Mouse (Mus musculus): ENCODE measurements around the gene Fbxo46.

DNA sequence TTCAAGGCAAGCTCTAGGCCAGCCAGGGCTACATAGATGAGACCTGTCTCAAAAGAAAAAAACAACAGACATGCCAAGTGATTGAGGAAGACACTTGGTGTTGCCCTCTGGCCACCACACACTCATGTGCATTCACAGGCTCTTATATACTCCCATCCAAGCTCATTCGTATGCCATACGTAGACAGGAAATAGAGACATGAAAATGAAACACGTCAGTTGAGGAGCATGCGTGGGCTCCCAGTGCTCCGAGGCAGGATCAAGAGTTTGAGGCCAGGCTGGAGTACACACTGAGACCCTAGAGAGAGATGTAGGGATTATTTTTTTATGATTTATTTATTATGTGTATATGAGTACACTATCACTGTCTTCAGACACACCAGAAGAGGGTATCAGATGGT, 9.7 kb downstream of the Fbxo46 start:
- TF ChIP-seq MAX (IDR thresholded peaks at IDR 0.05; ENCODE audit: low read depth) (no peak), POLR2A (IDR thresholded peaks at IDR 0.05; ENCODE audit: insufficient read length, low read depth) (no peak), TCF12 (IDR thresholded peaks at IDR 0.05; ENCODE audit: insufficient read depth, poor library complexity, severe bottlenecking) (no peak), USF1 (IDR thresholded peaks at IDR 0.05; ENCODE audit: low read depth) (no peak), POLR2AphosphoS2 (IDR thresholded peaks at IDR 0.05; ENCODE audit: insufficient read length, low read depth) (no peak), CEBPB (IDR thresholded peaks at IDR 0.05; ENCODE audit: insufficient read depth, poor library complexity, severe bottlenecking) (no peak)

Data from myocyte (in vitro differentiated cells).